Mouse (Mus musculus) CH12.LX (cell line): ENCODE results near the gene Igsf21. TPM values are rescaled to one million over a fixed set of nuclear protein-coding genes. Genes with fewer than 3 reads are reported as not detected.

Experiments used
- DNase-seq: peaks from one replicate; pipeline ENCODE4 v3.0.0-alpha.2; 2013; ENCODE audit errors: extremely low read depth
- H3K27ac ChIP-seq: 2 replicates; pipeline ENCODE4 v1.5.1; 2012; ENCODE audit warnings: low read depth, mild to moderate bottlenecking, control low read depth, moderate library complexity; ENCODE audit not compliant: insufficient read depth
- H3K27me3 ChIP-seq: replicated peaks from 2 replicates; pipeline ENCODE3; 2012; ENCODE audit warnings: inconsistent platforms
- H3K36me3 ChIP-seq, 2 experiments: replicated peaks in 1 of 2; 2 replicates each; pipeline versions ENCODE3 to v1.6.1; 2012; ENCODE audit warnings: inconsistent platforms in 1 of 2, low read length in 1 of 2, mild to moderate bottlenecking in 1 of 2, mixed read lengths in 1 of 2, moderate library complexity in 1 of 2; ENCODE audit not compliant: control insufficient read depth in 1 of 2, insufficient read depth in 1 of 2
- H3K4me1 ChIP-seq, 2 experiments: 2 replicates each; pipeline ENCODE4 v1.6.1; 2012; ENCODE audit warnings: inconsistent platforms in 1 of 2, moderate library complexity in 1 of 2; ENCODE audit not compliant: insufficient read depth in 2 of 2, control insufficient read depth in 1 of 2
- H3K4me2 ChIP-seq: 2 replicates; pipeline ENCODE4 v1.6.1; 2012; ENCODE audit warnings: low read depth, mild to moderate bottlenecking, control low read depth; ENCODE audit not compliant: poor library complexity, insufficient read depth, severe bottlenecking
- H3K4me3 ChIP-seq, 3 experiments: fragments of 150-350 bp in 1 of 3; sonication (generic) in 1 of 3; replicated peaks in 1 of 3; 2 replicates each; pipeline versions ENCODE3 to v1.5.1; 2011 to 2012; ENCODE audit warnings: low read depth in 2 of 3, low read length in 2 of 3, mild to moderate bottlenecking in 2 of 3, moderate library complexity in 2 of 3, control low read depth in 1 of 3, improper control_type of control experiment in 1 of 3, inconsistent platforms in 1 of 3, mixed read lengths in 1 of 3; ENCODE audit not compliant: poor library complexity in 1 of 3
- H3K79me2 ChIP-seq: replicated peaks from 2 replicates; pipeline ENCODE4 v1.6.1; 2012; ENCODE audit warnings: mild to moderate bottlenecking, moderate library complexity; ENCODE audit not compliant: control insufficient read depth, poor library complexity, insufficient read depth, severe bottlenecking; ENCODE audit errors: extremely low read depth
- H3K9ac ChIP-seq: 2 replicates; pipeline ENCODE4 v1.6.1; 2012; ENCODE audit warnings: low read depth, mild to moderate bottlenecking, control low read depth, moderate library complexity; ENCODE audit not compliant: insufficient read depth
- H3K9me3 ChIP-seq: replicated peaks from 2 replicates; pipeline ENCODE3; 2012; ENCODE audit warnings: low read length, inconsistent platforms, mixed read lengths
- BHLHE40 ChIP-seq: IDR thresholded peaks from 2 replicates; pipeline ENCODE4 v1.6.1; 2011; ENCODE audit warnings: mild to moderate bottlenecking, low read depth, low read length, improper control_type of control experiment
- CHD1 ChIP-seq: IDR thresholded peaks from 2 replicates; pipeline ENCODE4 v1.6.1; 2012; ENCODE audit warnings: low read depth, low read length, improper control_type of control experiment, inconsistent platforms
- CTCF ChIP-seq, 2 experiments: IDR thresholded peaks in 1 of 2; conservative IDR thresholded peaks in 1 of 2; 2 replicates each; pipeline ENCODE4 v1.5.1; 2011 to 2012; ENCODE audit warnings: low read depth in 2 of 2, low read length in 2 of 2, improper control_type of control experiment in 1 of 2, inconsistent platforms in 1 of 2, mild to moderate bottlenecking in 1 of 2, moderate library complexity in 1 of 2
- E2F4 ChIP-seq: IDR thresholded peaks from 2 replicates; pipeline ENCODE4 v1.6.1; 2011; ENCODE audit warnings: low read depth, low read length, improper control_type of control experiment; ENCODE audit not compliant: insufficient replicate concordance
- ELF1 ChIP-seq: IDR thresholded peaks from 2 replicates; pipeline ENCODE4 v1.6.1; 2014; ENCODE audit warnings: low read depth, mild to moderate bottlenecking, inconsistent platforms, low read length, improper control_type of control experiment
- EP300 ChIP-seq: IDR thresholded peaks from 2 replicates; pipeline ENCODE4 v1.6.1; 2011; ENCODE audit warnings: low read length, improper control_type of control experiment
- ETS1 ChIP-seq: conservative IDR thresholded peaks from 2 replicates; pipeline ENCODE4 v1.6.1; 2012; ENCODE audit warnings: low read depth, mild to moderate bottlenecking, inconsistent platforms, low read length, improper control_type of control experiment, moderate library complexity
- IRF4 ChIP-seq: IDR thresholded peaks from 2 replicates; pipeline ENCODE4 v1.6.1; 2014; ENCODE audit warnings: low read depth, mild to moderate bottlenecking, inconsistent platforms, low read length, improper control_type of control experiment
- MAX ChIP-seq: IDR thresholded peaks from 2 replicates; pipeline ENCODE4 v1.6.1; 2011; ENCODE audit warnings: low read length, improper control_type of control experiment
- MAZ ChIP-seq: IDR thresholded peaks from 2 replicates; pipeline ENCODE4 v1.6.1; 2012; ENCODE audit warnings: low read depth, mild to moderate bottlenecking, inconsistent platforms, low read length, improper control_type of control experiment, moderate library complexity
- MEF2A ChIP-seq: IDR thresholded peaks from 2 replicates; pipeline ENCODE4 v1.6.1; 2014; ENCODE audit warnings: low read depth, mild to moderate bottlenecking, inconsistent platforms, low read length, improper control_type of control experiment, borderline replicate concordance
- MXI1 ChIP-seq: IDR thresholded peaks from 2 replicates; pipeline ENCODE4 v1.6.1; 2011; ENCODE audit warnings: mild to moderate bottlenecking, low read depth, low read length, improper control_type of control experiment
- MYC ChIP-seq: IDR thresholded peaks from 2 replicates; pipeline ENCODE4 v1.6.1; 2011; ENCODE audit warnings: low read depth, mild to moderate bottlenecking, improper control_type of control experiment, low read length
- NELFE ChIP-seq: IDR thresholded peaks from 2 replicates; pipeline ENCODE4 v1.6.1; 2011; ENCODE audit warnings: low read depth, low read length, improper control_type of control experiment
- NRF1 ChIP-seq: IDR thresholded peaks from 2 replicates; pipeline ENCODE4 v1.6.1; 2014; ENCODE audit warnings: low read depth, mild to moderate bottlenecking, inconsistent platforms, low read length, improper control_type of control experiment, moderate library complexity
- PAX5 ChIP-seq: IDR thresholded peaks from 2 replicates; pipeline ENCODE4 v1.6.1; 2012; ENCODE audit warnings: low read length, inconsistent platforms, mixed read lengths
- POLR2A ChIP-seq: IDR thresholded peaks from 2 replicates; pipeline ENCODE4 v1.6.1; 2011; ENCODE audit warnings: low read depth, mild to moderate bottlenecking, improper control_type of control experiment, low read length
- POLR2AphosphoS2 ChIP-seq: IDR thresholded peaks from 2 replicates; pipeline ENCODE4 v1.6.1; 2011; ENCODE audit warnings: low read depth, low read length, improper control_type of control experiment
- RAD21 ChIP-seq: IDR thresholded peaks from 2 replicates; pipeline ENCODE4 v1.6.1; 2011; ENCODE audit warnings: low read depth, mild to moderate bottlenecking, low read length, improper control_type of control experiment, moderate library complexity
- SMC3 ChIP-seq: IDR thresholded peaks from 2 replicates; pipeline ENCODE4 v1.6.1; 2011; ENCODE audit warnings: low read depth, low read length, improper control_type of control experiment
- USF1 ChIP-seq: IDR thresholded peaks from 2 replicates; pipeline ENCODE4 v1.6.1; 2014; ENCODE audit warnings: low read depth, mild to moderate bottlenecking, inconsistent platforms, low read length, improper control_type of control experiment
- USF2 ChIP-seq: conservative IDR thresholded peaks from 2 replicates; pipeline ENCODE4 v1.6.1; 2011; ENCODE audit warnings: low read depth, low read length, improper control_type of control experiment
- ZC3H11A ChIP-seq: IDR thresholded peaks from 2 replicates; pipeline ENCODE4 v1.6.1; 2012; ENCODE audit warnings: low read depth, mild to moderate bottlenecking, inconsistent platforms, low read length, improper control_type of control experiment
- ZNF384 ChIP-seq: IDR thresholded peaks from 2 replicates; pipeline ENCODE4 v1.6.1; 2012; ENCODE audit warnings: low read depth, low read length, improper control_type of control experiment, inconsistent platforms
- dilution Hi-C: fragments of 300-500 bp; cut with MboI; formaldehyde crosslinking; loops from 2 replicates; pipeline ENCODE4 v1.14.3; 2020; ENCODE audit warnings: low sequenced_read_pairs; ENCODE audit not compliant: extremely low pct_unique_long_range_greater_than_20kb, extremely low pct_ligation_motif_present
- in situ Hi-C: fragments of 300-500 bp; cut with MboI; formaldehyde crosslinking; loops from 3 replicates; pipeline ENCODE4 v1.14.3; 2019; ENCODE audit warnings: low sequenced_read_pairs, low pct_ligation_motif_present, low pct_unique_long_range_greater_than_20kb, mixed read lengths
- polyA plus RNA-seq: library from polyadenylated mRNA; unstranded; fragments of >175 nt; gene quantifications from 2 replicates; pipeline ENCODE4 v1.2.1, GENCODE M21; 2012; ENCODE audit warnings: low read depth; ENCODE audit not compliant: insufficient read length
- total RNA-seq, 2 experiments: library from RNA; depleted of rRNA; stranded (reverse); fragments of 300-350 nt in 1 of 2; fragments of >200 nt in 1 of 2; gene quantifications; 2 replicates each; pipeline ENCODE4 v1.2.3; 2012 to 2014

The Igsf21 gene
- total and polyA plus RNA-seq, 3 experiments, result not detected

GRCm38 (mm10) chr4:139993111-139993755 is 253.4 kb downstream of the Igsf21 start:
- Histone ChIP-seq H3K9me3 (peaks cover 60% of the 10 kb centered on the region), H3K36me3 (no peaks in the 10 kb centered on the region), H3K27ac (no peak overlapping the region), H3K4me2 (no peak overlapping the region), H3K4me3 (no peak overlapping the region), H3K27me3 (no peaks in the 10 kb centered on the region), H3K79me2 (no peaks in the 10 kb centered on the region), H3K9ac (no peak overlapping the region), H3K4me1 (no peaks in the 10 kb centered on the region)
- dilution Hi-C loops (no loop called here), in situ Hi-C loops (no loop called here)
- no peak for DNase-seq
- TF ChIP-seq USF2, result no peak
- no peak for TF ChIP-seq PAX5
- TF ChIP-seq NELFE, result no peak
- no peak for TF ChIP-seq CTCF (conservative IDR thresholded peaks at IDR 0.05 in 1 of 2, IDR thresholded peaks at IDR 0.05 in 1 of 2; ENCODE audit: low read depth in 2 of 2, low read length in 2 of 2)
- TF ChIP-seq MAZ, result no peak
- no peak for TF ChIP-seq USF1
- TF ChIP-seq MYC, result no peak
- no peak for TF ChIP-seq RAD21
- no peak for TF ChIP-seq MEF2A
- no peak for TF ChIP-seq MAX
- TF ChIP-seq BHLHE40, result no peak
- no peak for TF ChIP-seq E2F4
- TF ChIP-seq POLR2AphosphoS2, result no peak
- TF ChIP-seq IRF4, result no peak
- TF ChIP-seq POLR2A, result no peak
- TF ChIP-seq SMC3, result no peak
- no peak for TF ChIP-seq ELF1
- no peak for TF ChIP-seq EP300

- TF ChIP-seq ZNF384 (no peak), MXI1 (no peak), NRF1 (no peak), IRF4 (no peak), CHD1 (no peak), MYC (no peak), POLR2A (no peak), BHLHE40 (no peak), ZC3H11A (no peak), ETS1 (no peak), SMC3 (no peak)
- dilution Hi-C loops, result no loop called here
- no peaks in the 10 kb centered on the region for H3K4me1 ChIP-seq
- no peaks in the 10 kb centered on the region for H3K79me2 ChIP-seq
- H3K27ac ChIP-seq, result no peak overlapping the region
- DNase-seq, result peak; percentile 1
- H3K27me3 ChIP-seq, result no peaks in the 10 kb centered on the region
- H3K9ac ChIP-seq, result no peak overlapping the region
- no peak overlapping the region for H3K4me3 ChIP-seq
- in situ Hi-C loops, result no loop called here
- no peaks in the 10 kb centered on the region for H3K36me3 ChIP-seq
- H3K9me3 ChIP-seq, result peaks cover 56% of the 10 kb centered on the region
- no peak overlapping the region for H3K4me2 ChIP-seq
Measured at GRCm38 (mm10) chr4:139986913-139987312, 259.7 kb downstream of the Igsf21 start.
